In the genomic region with DNA sequence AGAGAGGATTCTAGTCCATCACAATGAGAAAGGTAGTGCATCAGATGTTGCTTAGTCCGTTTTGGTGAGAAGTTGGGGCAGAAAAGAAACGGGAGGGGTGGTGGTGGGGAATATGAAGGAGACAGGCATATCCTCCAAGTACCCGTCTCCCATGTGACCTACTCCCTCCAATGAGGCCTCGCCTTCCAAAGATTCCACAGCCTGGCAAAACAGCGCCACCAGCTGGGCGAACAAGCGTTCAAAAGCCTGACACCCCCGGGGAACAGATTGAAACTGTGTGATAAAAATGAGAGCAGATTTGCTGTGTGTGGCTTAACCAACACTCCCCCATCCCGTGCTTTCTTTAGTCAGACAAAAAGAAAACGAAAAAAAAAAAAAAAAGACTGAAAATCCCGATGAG, we compare ENCODE assay signal across 9 mouse cellular contexts. TPM values are rescaled to one million over a fixed set of nuclear protein-coding genes. Genes with fewer than 3 reads are reported as not detected.
DNase-seq lines count a peak whose midpoint lies in the region; ATAC-seq and TF ChIP-seq lines count a peak whose summit lies in the region.
"Had no signal": no experiment of that assay in that cellular context is flagged by ENCODE, and none has a peak within 500 bp of the region (broad histone marks: within the 10 kb centered on the region; RNA-seq: fewer than 3 reads in every experiment).

No protein-coding gene starts in this region.

- no peaks in the 10 kb centered on the region for H3K27me3 ChIP-seq in G1E (ENCODE audit: insufficient read depth, low read length)
- no peaks in the 10 kb centered on the region for H3K27me3 ChIP-seq in hindbrain, embryonic 12.5 days
- H3K27me3 ChIP-seq: embryonic facial prominence, embryonic 13.5 days had no signal

- ATAC-seq in G1E (ENCODE audit: extremely low read depth, insufficient number of reproducible peaks, low FRiP score, poor library complexity, severe bottlenecking) = peak; percentile 22; the same call in 1 of the 2 replicates
- ATAC-seq in hindbrain, embryonic 12.5 days (ENCODE audit: low FRiP score) = no peak

- TF ChIP-seq CTCF in G1E (IDR thresholded peaks at IDR 0.05; ENCODE audit: low read depth, low read length) = no peak

- H3K9ac ChIP-seq in hindbrain, embryonic 12.5 days = no peak overlapping the region
- H3K9ac ChIP-seq: embryonic facial prominence, embryonic 13.5 days had no signal

- 74% methylated on average over 11 of the region's 11 CpGs for WGBS in hindbrain, embryonic 12.5 days

- no peak overlapping the region for H3K4me3 ChIP-seq in G1E (ENCODE audit: low read depth, low read length)
- no peak overlapping the region for H3K4me3 ChIP-seq in hindbrain, embryonic 12.5 days
- H3K4me3 ChIP-seq: embryonic facial prominence, embryonic 13.5 days had no signal

- no peaks in the 10 kb centered on the region for H3K36me3 ChIP-seq in G1E (replicated peaks)
- H3K36me3 ChIP-seq in hindbrain, embryonic 12.5 days = no peaks in the 10 kb centered on the region
- H3K36me3 ChIP-seq: embryonic facial prominence, embryonic 13.5 days had no signal

- no peak overlapping the region for H3K27ac ChIP-seq in hindbrain, embryonic 12.5 days
- H3K27ac ChIP-seq: embryonic facial prominence, embryonic 13.5 days had no signal

- H3K9me3 ChIP-seq in G1E (replicated peaks) = no peaks in the 10 kb centered on the region
- H3K9me3 ChIP-seq in hindbrain, embryonic 12.5 days (replicated peaks) = no peaks in the 10 kb centered on the region
- H3K9me3 ChIP-seq: embryonic facial prominence, embryonic 13.5 days had no signal

- H3K4me1 ChIP-seq in G1E (ENCODE audit: insufficient read depth, low read depth, low read length) = no peaks in the 10 kb centered on the region
- H3K4me1 ChIP-seq in hindbrain, embryonic 12.5 days = 0 out of 2 replicates have a peak, but pooled peaks cover 3% of the 10 kb centered on the region

- no peak overlapping the region for H3K4me2 ChIP-seq in hindbrain, embryonic 12.5 days (replicated peaks)
- H3K4me2 ChIP-seq: embryonic facial prominence, embryonic 13.5 days had no signal

- DNase-seq in left cerebral cortex, adult 18-20 months (ENCODE audit: low spot score in 2 of 2) = peak; percentile 36 to 38
- DNase-seq in left cerebral cortex, adult 8-10 months (ENCODE audit: low spot score in 2 of 2) = no peak
- DNase-seq in G1E (ENCODE audit: low spot score) = no peak
- peak; percentile 6 for DNase-seq in c-Kit-positive CD71-positive TER-119-negative erythroid progenitor cells, embryonic 14.5 days (ENCODE audit: low read depth)
- DNase-seq in layer of hippocampus, adult 18-20 months (ENCODE audit: low spot score in 2 of 2) = peak; percentile 69 to 82
- peak; percentile 36 for DNase-seq in retina, embryonic 14.5 days (ENCODE audit: low spot score)
- DNase-seq in embryo, embryonic 11 days = no peak

RNA-seq across cellular contexts. Expression of a gene that starts 56.7 kb away (rescaled TPM):
- total RNA-seq in left cerebral cortex, adult 18-20 months (2021) = under 1 TPM; 0.28 to 0.40 TPM
- under 1 TPM; 0.24 to 0.60 (median 0.34) TPM for total RNA-seq in left cerebral cortex, adult 8-10 months (2022)
- total RNA-seq in G1E (2014; fragmentation: Nextera tagmentation) (not detected in 2 replicates), G1E (2017) (0.11 TPM in 1 of 2 replicates, not detected in the other)
- not detected in 2 replicates for polyA plus RNA-seq in G1E (2012)
- under 1 TPM; 0.33 to 0.45 TPM for total RNA-seq in layer of hippocampus, adult 18-20 months (2021)
- 1.0 and 1.1 TPM in 2 replicates for polyA plus RNA-seq in hindbrain, embryonic 12.5 days (2016; fragmentation: Nextera tagmentation; extraction: Ambion mirVana)

Comparison
In these comparisons a context has a peak if more than half of its experiments do, and no peak if none do; other contexts are left out.
1. DNase-seq: peak in left cerebral cortex, adult 18-20 months (2 of 2), c-Kit-positive CD71-positive TER-119-negative erythroid progenitor cells, embryonic 14.5 days (single experiment), layer of hippocampus, adult 18-20 months (2 of 2) and retina, embryonic 14.5 days (single experiment); none in left cerebral cortex, adult 8-10 months (0 of 2), G1E (single experiment) and embryo, embryonic 11 days (single experiment).